Mouse (Mus musculus): ENCODE measurements around the gene Spc24.
"Not testable (repeated sequence)": the region's sequence is repeated elsewhere in the genome, so short reads cannot be mapped to it uniquely, and the experiment has no call there.

The Spc24 gene

GRCm38 (mm10) chr9:21760155-21761088 lies at the start of gene Spc24:
Gene Spc24 (minus strand): TSS chr9:21760303.
- DNase-seq (ENCODE audit: low spot score) = peak; percentile 93

- no peak for DNase-seq (ENCODE audit: low spot score)
Measured at GRCm38 (mm10) chr9:21808561-21808960, 48.5 kb upstream of the Spc24 start.

- DNase-seq (ENCODE audit: low spot score) = no peak
Measured at GRCm38 (mm10) chr9:21806976-21807375, 46.9 kb upstream of the Spc24 start.

GRCm38 (mm10) chr9:21806363-21806762 lies 46.3 kb upstream of the Spc24 start:
- DNase-seq (ENCODE audit: low spot score) = no peak

DNA sequence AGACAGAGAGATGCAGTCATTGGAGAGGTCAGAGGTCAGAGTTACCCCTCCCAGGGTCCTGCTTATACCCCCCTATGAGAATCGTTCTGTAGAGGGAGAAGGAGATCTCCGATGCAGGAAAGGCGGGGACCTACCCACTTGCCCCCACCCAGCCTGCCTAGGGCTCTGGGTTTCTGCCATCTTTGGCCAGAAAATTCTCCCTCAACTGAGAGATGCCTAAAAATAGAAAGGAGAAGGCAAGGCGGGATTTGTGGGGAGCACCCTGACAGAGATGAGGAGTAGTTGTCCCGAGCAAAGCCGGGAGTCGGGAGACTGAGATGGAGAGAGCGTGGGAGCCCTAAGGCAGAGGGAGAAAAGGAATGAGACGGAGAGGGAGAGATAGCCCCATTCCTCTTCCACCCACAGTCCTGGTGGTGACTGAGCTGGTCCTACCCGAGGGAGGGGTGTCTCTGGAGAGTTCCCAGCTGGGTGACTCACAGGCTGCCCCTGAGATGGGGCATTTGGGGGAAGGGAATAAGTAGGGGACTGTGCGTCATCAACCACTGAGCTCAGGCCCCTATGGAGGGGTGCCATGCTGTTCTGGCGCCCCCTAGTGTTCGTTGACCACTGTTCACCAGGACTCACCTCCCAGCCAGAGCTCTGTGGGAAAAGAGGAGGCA lies 44.0 kb upstream of the Spc24 start:
- DNase-seq (ENCODE audit: low spot score) = peak; percentile 90

- DNase-seq (ENCODE audit: low spot score) = no peak
Measured at GRCm38 (mm10) chr9:21801591-21801990, 41.5 kb upstream of the Spc24 start.

GRCm38 (mm10) chr9:21801121-21801520 lies 41.0 kb upstream of the Spc24 start:
- no peak for DNase-seq (ENCODE audit: low spot score)

GRCm38 (mm10) chr9:21799010-21799350 lies 38.9 kb upstream of the Spc24 start:
- DNase-seq (ENCODE audit: low spot score) = no peak

- DNase-seq (ENCODE audit: low spot score) = peak; percentile 92
Measured at GRCm38 (mm10) chr9:21798345-21799009, 38.4 kb upstream of the Spc24 start, which contains the start of gene Kank2. Gene Kank2 (minus strand): TSS chr9:21798744.

- peak; percentile 70 for DNase-seq (ENCODE audit: low spot score)
Measured at GRCm38 (mm10) chr9:21797921-21798344, 37.8 kb upstream of the Spc24 start.

GRCm38 (mm10) chr9:21796919-21797318 lies 36.8 kb upstream of the Spc24 start:
- DNase-seq (ENCODE audit: low spot score) = no peak

DNA sequence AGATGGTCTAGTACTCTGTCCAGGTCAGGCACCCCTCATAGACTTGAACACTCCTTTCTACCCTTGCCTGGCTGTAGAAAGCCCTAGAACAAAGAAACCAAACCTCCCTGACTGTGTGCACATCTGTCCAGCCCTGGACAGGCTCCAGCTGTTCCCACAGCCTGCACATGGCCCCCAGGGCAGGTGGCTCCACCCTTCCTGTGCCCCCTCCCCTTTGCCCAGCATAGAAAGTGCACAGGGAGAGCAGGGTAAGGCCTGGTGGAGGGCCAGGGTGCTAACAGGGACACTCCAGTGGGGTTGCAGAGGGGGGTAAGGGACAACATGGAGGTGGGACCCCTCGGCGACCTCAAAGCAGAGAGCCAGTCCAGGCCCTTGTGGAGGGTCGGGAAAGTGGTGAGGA lies 36.2 kb upstream of the Spc24 start:
- no peak for DNase-seq (ENCODE audit: low spot score)

GRCm38 (mm10) chr9:21795579-21795978 lies 35.5 kb upstream of the Spc24 start:
- no peak for DNase-seq (ENCODE audit: low spot score)

- DNase-seq (ENCODE audit: low spot score) = no peak
Measured at GRCm38 (mm10) chr9:21794925-21795324, 34.8 kb upstream of the Spc24 start.

- DNase-seq (ENCODE audit: low spot score) = no peak
Measured at GRCm38 (mm10) chr9:21794344-21794834, 34.3 kb upstream of the Spc24 start.

GRCm38 (mm10) chr9:21793507-21793906 lies 33.4 kb upstream of the Spc24 start:
- DNase-seq (ENCODE audit: low spot score) = not testable (repeated sequence)

GRCm38 (mm10) chr9:21792644-21793043 lies 32.5 kb upstream of the Spc24 start:
- DNase-seq (ENCODE audit: low spot score) = peak; percentile 25

DNA sequence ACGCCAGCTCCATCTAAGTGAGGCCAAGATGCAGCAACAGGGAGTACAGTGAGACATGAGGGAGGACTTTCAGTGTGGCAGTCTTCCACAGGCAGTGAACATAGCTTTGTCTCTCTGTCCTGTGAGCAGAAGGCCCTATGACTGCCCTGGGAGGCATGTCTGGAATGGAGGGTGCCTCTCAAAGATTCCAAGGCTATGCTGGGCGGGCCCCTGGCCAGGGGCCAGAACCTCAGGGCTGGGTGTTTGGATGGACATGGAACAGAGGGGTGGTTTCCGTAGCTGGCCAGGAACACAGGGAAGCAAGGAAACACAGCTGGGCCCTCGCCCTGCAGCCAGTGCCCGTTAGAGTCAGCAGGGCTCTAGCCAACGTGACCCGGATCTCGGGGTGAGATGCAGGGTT lies 31.8 kb upstream of the Spc24 start:
- DNase-seq (ENCODE audit: low spot score) = peak; percentile 62

- DNase-seq (ENCODE audit: low spot score) = no peak
Measured at GRCm38 (mm10) chr9:21788234-21788633, 28.1 kb upstream of the Spc24 start.

GRCm38 (mm10) chr9:21787654-21788053 lies 27.6 kb upstream of the Spc24 start:
- DNase-seq (ENCODE audit: low spot score) = no peak

DNA sequence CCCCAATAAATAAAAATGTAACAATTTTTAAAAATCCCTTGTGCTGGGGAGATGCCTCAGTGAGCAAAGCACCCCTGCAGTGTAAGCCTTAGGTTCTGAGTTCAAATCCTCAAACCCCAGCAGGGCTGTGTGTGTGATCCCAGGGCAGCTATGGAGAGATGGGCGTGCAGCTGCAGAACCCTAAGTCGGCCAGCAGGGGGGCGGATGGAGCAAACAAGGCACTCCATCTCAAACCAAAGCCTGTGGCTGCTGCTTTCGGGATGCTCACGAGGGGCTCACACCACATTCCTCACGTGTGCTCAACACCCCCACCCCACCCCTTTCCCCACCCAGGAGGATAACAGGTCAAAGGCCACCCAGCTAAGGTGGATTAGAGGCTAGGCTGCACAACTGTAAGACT lies 26.8 kb upstream of the Spc24 start:
- DNase-seq (ENCODE audit: low spot score) = peak; percentile 70

DNA sequence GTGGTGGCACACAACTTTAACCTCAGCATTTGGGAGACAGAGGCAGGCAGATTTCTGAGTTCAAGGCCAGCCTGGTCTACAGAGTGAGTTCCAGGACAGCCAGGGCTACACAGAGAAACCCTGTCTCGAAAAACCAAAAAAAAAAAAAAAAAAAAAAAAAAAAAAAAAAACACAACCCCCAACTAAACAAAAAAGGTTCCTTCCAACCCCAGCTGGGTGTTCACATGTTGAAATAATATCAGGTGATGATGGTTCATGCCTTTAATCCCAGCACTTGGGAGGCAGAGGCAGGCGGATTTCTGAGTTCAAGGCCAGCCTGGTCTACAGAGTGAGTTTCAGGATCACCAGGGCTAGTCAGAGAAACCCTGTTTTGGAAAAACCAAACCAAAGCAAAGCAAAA lies 26.2 kb upstream of the Spc24 start:
- not testable (repeated sequence) for DNase-seq (ENCODE audit: low spot score)

All from urinary bladder, postnatal 14 days (tissue).